Mouse (Mus musculus) adrenal gland, adult 8-10 months (tissue): Measurements from ENCODE around the gene Ulk1. TPM values are rescaled to one million over a fixed set of nuclear protein-coding genes. Genes with fewer than 3 reads are reported as not detected.

Experiments
- DNase-seq: peaks from one replicate; pipeline ENCODE4 v3.0.0; 2022
- total RNA-seq, 4 experiments: library from RNA; stranded (reverse); gene quantifications; 2 replicates each; pipeline ENCODE4 v1.2.4; 2022

Gene Ulk1
- total RNA-seq, 4 experiments from 2014 or later, result 43.6 to 64.1 (median 57.3) TPM

- no peak for DNase-seq
Observed at GRCm38 (mm10) chr5:110763890-110764289, 46.0 kb downstream of the Ulk1 start.

DNA sequence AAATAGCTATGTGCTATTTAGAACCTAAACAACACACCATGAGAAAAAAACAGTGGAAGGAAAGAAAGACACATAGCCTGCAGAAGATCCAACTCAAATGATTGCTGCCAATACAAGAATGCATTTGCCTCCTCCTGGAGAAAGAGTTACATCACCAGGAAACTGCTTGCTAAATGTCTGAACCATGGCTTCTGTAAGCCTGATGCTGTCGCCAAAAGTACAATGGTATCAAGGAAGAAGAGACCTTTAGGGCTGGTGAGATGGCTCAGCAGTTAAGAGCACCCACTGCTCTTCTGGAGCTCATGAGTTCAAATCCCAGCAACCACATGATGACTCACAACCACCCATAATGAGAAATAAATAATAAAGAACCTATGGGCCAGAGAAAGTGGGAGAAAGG is 64.9 kb downstream of the Ulk1 start:
- DNase-seq, result no peak

DNA sequence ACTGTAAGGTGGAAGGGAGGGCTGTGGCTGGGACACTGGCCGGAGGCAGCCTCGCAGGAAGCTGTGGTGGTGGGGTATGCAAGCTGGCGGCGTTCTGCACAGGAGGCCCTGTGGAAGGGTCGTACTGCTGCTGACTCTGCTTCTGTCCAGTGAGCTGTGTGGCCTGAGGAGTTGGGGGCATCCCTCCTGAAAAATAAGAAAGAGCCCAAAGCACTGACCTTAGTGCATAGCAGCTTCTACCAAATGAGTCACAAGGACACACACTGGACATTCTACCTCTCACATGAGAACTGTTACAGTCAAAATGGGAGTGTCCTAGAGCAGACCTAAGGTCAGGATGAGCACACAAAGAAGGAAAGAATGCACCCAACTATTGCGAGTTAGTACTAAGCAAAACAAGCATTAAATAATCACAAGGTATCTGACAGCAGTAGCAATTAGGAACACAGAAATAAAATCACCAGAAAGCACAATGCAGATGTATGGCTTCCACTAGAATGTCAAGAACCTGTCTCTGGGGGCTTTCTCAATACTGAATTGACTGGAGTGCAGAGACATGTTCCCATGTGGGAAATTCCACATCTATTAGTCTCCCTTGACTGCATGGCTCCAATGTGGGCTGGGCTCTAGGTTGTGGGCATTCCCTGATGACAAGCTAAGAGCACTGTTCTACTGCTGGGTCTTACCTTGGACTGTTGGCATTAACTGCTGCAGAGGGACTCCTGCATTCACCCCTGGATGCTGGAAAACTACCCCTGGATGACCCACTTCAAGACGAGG is 70.2 kb downstream of the Ulk1 start:
- peak; percentile 16 for DNase-seq

DNA sequence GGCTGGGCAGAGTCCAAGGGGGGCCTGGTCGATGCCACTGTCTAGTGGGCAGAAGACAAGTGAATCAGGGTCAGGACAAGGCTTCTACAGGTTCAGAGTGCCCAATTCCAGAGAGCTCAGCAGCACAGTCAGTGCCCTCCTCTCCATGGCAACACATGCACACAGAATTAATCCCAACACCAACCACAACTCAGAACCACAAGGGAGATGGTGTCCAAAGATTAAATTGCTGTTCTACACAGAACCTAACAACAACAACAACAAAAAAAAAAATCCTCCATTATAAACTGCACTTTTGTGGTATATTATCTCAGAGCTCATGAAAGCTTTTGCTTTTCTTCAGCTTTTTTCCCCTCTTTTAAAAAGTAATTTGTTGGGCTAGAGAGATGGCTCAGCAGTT is 74.3 kb downstream of the Ulk1 start:
- DNase-seq, result no peak

Other genes starting within 250 kb of the Ulk1 start
- 10 to 100 TPM; 16.0 to 22.6 (median 19.0) TPM for gene Noc4l, start 156.7 kb downstream of the Ulk1 start, total RNA-seq
- gene Ddx51, start 156.6 kb downstream of the Ulk1 start, total RNA-seq, result 10 to 100 TPM; 24.3 to 30.8 (median 26.9) TPM
- gene Ep400, start 39.4 kb downstream of the Ulk1 start, total RNA-seq, result 100 to 1,000 TPM in 1 of 4 experiments, 10 to 100 TPM in 3; 82.2 to 134 (median 91.6) TPM
- 10 to 100 TPM; 46.4 to 55.9 (median 51.5) TPM for gene Pus1, start 29.4 kb downstream of the Ulk1 start, total RNA-seq
- 10 to 100 TPM; 12.5 to 22.0 (median 17.0) TPM for gene Hscb, start 29.7 kb upstream of the Ulk1 start, total RNA-seq
- 1 to 10 TPM; 4.2 to 5.6 (median 4.7) TPM for gene Chek2, start 29.9 kb upstream of the Ulk1 start, total RNA-seq
- gene Ttc28, start 69.7 kb upstream of the Ulk1 start, total RNA-seq, result 10 to 100 TPM; 21.2 to 36.3 (median 29.8) TPM